Mouse (Mus musculus): ENCODE measurements around the gene Tbx5.
"Not testable (repeated sequence)": the region's sequence is repeated elsewhere in the genome, so short reads cannot be mapped to it uniquely, and the experiment has no call there.

Gene Tbx5

DNA sequence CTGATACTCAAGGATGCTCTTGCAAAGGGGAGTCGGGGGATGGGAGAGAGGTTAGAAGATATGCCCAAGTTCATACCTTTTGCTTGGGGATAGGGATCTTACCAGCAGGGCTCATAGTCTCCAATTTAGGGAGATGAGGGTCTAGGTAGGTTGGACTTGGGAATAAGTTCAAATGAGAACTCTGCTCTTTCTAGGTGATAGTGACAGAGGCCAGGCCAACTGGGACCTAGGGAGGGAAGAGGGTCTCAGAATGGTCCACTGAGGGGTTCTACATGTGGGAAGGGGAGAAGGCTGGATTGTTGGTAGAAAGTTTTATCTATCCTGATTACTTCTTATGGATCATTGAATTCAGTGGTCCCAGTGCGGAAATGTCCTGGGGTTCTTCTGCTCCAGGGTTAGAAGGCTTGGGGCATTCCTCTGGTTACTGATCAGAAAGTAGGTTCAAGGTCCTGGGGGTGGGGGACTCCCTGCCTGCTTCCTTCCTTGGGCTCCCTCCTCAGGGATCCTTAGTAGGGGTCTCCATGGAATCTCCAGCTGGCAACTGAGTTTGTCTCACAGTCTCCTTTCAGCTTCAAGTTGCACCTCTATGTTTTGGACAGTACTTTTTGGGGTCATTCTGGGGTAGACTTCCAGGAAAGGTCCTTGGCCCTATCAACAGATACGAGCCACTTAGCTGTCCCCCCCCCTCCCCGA lies 10.4 kb downstream of the Tbx5 start:
- no peak for DNase-seq (ENCODE audit: low spot score)

GRCm38 (mm10) chr5:119843394-119843777 lies 10.9 kb downstream of the Tbx5 start:
- DNase-seq (ENCODE audit: low spot score) = no peak

DNA sequence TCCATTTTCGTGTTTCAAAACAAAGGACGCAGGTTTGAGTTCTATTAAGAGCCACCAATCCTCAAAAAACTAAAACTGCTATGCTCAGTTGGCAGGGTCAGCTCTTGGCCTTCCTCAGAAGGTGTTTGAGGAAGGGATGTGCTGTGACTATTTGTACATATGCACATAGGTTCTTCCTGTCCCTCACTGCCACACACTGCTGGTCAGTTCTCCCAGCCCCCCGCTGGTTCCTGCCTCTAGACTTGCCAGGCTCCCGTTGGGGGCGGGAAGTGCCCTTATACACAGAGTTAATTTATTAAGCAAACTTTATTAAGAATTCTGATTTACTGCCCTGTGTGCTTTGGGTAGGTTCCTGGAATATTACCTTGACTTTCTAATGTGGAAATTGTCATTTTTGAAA lies 11.9 kb downstream of the Tbx5 start:
- DNase-seq (ENCODE audit: low spot score) = no peak

GRCm38 (mm10) chr5:119844994-119845393 lies 12.5 kb downstream of the Tbx5 start:
- no peak for DNase-seq (ENCODE audit: low spot score)

DNA sequence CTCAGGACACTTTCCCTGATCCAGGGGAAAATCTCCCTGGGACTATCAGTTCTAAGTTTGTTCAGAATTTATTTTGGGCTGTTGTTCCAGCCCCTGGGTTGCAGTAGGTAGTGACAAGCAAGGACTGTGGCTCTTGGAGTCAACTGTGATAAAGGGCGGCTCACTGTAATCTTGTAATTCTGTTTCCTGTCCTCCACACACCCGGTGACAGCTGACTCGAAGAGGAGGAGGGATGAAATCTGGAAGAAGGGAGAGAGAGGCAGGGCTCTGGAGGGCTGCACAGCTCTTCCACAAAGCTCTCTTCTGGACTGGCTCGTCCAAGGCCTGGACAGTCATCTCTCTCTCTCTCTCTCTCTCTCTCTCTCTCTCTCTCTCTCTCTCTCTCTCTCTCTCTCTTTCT lies 24.6 kb downstream of the Tbx5 start:
- no peak for DNase-seq (ENCODE audit: low spot score)

DNA sequence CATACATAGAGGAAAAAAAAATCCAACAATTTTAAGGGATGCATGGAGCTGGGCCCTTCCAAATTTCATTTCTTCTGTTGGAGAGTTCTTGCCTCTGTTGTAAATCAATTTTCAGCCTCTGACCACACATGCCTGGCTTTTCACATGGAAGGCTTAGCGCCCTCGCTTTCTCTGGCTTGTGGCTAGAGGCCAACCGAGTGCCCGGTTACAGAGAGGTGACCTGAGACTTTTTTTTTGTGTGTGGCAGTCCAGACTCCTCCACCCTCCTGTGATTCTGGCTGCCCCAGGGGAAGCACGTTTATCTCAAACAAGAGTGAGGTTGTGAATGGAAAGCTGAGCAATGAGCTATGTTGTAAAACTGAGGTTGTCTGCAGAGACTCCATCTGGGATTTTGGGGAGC lies 28.8 kb downstream of the Tbx5 start:
- no peak for DNase-seq (ENCODE audit: low spot score)

GRCm38 (mm10) chr5:119862431-119862830 lies 30.0 kb downstream of the Tbx5 start:
- no peak for DNase-seq (ENCODE audit: low spot score)

- no peak for DNase-seq (ENCODE audit: low spot score)
These were observed 34.1 kb downstream of the Tbx5 start for GRCm38 (mm10) chr5:119866277-119867235.

DNA sequence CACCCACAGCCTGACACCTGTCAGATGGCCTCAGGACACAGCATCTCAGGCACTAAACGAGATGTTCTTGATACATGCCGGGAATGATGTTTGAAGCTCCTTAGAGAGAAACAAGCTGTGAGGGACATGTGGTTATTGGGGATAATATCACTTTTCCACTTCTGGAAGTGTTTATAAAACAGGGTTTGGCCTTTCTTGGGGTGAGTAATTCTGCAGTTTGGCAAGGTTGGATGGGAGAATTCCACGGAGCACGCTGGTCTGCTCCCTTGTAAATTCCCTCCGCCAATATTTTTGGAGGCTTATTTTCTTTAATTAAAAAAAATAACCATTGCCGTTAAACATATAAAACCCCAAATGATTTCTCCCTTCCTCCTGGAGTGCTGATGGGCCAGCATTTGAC lies 35.5 kb downstream of the Tbx5 start:
- DNase-seq (ENCODE audit: low spot score) = no peak

DNA sequence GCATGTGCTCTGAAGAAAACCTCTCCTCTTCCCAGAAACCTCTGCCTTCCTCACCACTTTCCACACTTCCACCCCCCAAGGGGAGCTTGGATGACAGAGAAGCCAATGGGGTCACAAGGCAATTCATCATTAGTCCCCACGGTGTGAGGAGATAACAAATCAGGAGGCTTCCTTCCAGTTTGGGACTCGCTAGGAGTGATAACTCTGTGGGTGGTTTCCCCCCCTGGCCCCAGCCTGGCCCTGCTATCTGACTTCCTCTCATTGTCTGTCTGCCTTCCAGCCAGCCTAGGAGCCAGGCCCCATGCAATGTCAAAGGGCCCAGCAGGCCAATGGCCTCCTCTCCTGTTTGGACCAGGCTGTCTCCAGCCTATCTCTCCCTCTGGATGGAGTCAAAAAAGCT lies 43.0 kb downstream of the Tbx5 start:
- no peak for DNase-seq (ENCODE audit: low spot score)

DNA sequence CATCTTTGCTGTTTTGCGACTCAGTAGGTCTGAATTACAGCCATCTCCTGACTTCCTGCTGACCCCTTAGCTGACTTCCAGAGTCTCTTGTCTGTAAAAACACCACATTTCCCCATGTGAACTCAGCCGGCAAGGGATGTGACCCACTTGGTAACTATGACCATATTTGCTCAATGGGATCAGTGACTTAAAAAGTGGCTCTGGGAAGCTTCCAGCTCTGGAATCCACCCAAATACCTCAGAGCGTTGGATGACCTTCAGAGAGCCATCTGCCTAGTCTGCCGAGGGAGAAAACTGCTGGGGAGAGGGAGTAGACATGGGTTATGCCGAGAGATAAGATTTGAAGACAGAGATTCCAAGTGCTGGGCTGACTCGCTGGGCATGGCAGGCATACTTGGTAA lies 44.7 kb downstream of the Tbx5 start:
- DNase-seq (ENCODE audit: low spot score) = no peak

GRCm38 (mm10) chr5:119885595-119885994 lies 53.1 kb downstream of the Tbx5 start:
- no peak for DNase-seq (ENCODE audit: low spot score)

GRCm38 (mm10) chr5:119887381-119887780 lies 54.9 kb downstream of the Tbx5 start:
- DNase-seq (ENCODE audit: low spot score) = no peak

GRCm38 (mm10) chr5:119891960-119892359 lies 59.5 kb downstream of the Tbx5 start:
- DNase-seq (ENCODE audit: low spot score) = no peak

GRCm38 (mm10) chr5:119893060-119893459 lies 60.6 kb downstream of the Tbx5 start:
- DNase-seq (ENCODE audit: low spot score) = no peak

GRCm38 (mm10) chr5:119896605-119897004 lies 64.1 kb downstream of the Tbx5 start:
- DNase-seq (ENCODE audit: low spot score) = no peak

DNA sequence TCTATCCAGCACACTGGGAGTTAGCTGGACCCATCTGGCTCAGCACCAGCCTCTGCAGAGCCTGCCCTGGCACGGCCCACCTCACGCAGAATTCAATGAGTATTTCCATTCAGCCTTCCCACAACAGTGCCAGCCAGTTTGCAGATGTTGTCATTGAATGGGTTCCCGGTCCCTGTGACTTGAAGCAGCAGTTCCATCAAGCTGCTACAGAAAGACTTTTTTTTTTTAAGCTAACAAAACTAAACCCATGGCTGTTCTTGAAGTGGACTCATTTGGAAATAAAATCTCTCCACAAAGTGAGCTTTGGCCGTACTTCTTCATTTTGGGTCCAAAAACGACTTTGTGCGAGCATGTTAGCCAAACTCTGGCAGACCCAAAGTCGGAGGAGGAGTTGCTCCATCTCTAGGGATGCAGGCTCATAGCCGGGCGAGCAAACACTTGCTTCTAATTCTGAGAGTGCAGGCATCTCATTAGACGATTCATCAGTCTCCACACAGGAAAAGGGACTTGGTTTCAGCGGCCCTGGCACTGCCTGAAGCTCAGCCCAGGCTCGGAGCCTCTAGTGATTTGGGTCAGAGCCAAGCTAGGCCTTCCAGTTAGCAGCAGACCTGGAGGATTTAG lies 84.2 kb downstream of the Tbx5 start:
- no peak for DNase-seq (ENCODE audit: low spot score)

DNA sequence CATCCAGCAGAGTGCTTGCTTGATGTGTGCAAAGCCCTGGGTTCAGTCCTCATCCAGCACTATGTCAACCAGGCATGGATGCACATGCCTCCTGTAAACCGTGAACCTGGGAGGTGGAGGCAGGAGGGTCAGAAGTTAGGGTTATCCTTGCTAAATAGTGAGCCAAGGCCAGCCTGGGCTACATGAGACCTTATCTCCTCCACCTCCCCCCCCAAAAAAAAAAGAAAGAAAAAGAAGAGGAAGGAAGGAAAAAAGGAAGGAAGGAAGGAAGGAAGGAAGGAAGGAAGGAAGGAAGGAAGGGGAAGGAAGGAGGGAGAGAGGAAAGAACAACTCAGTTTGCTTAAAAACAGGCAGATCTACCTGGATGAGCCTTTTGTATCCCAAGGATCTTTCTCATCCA lies 85.9 kb downstream of the Tbx5 start:
- not testable (repeated sequence) for DNase-seq (ENCODE audit: low spot score)

- no peak for DNase-seq (ENCODE audit: low spot score)
These were observed 88.5 kb downstream of the Tbx5 start for GRCm38 (mm10) chr5:119920941-119921340.

GRCm38 (mm10) chr5:119922229-119922628 lies 89.8 kb downstream of the Tbx5 start:
- DNase-seq (ENCODE audit: low spot score) = no peak

Data from ovary, postnatal 10 days (tissue).